Mouse (Mus musculus): ENCODE results near the gene Dnajc22.
A peak's percentile ranks its signal among the peaks of the same experiment; 100 is the strongest.
"Not testable (repeated sequence)": the region's sequence is repeated elsewhere in the genome, so short reads cannot be mapped to it uniquely, and the experiment has no call there.

The Dnajc22 gene

DNA sequence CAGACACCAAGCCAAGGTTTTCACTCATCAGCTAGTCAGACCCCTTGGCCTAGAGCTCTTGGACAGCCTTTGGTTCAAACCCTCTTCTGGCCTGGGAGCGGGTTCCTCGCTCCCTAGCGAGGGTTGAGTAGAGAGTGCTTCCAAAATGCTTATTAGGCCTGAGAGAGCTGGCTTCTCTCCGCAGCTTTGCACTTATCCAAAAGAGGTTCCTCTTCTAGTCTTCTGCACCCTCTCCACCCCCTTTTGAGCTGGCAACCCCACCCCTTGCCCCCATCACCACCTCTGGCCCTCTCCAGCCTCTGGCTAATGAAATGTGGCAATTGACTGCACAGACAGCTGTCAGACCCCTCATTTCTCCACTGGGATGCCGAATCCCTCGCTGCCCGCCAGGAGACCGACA lies at the start of gene Dnajc22:
TSS of gene Dnajc22 (plus strand) at position 301 of the 400 bp plus-strand sequence.
- DNase-seq: no peak

DNA sequence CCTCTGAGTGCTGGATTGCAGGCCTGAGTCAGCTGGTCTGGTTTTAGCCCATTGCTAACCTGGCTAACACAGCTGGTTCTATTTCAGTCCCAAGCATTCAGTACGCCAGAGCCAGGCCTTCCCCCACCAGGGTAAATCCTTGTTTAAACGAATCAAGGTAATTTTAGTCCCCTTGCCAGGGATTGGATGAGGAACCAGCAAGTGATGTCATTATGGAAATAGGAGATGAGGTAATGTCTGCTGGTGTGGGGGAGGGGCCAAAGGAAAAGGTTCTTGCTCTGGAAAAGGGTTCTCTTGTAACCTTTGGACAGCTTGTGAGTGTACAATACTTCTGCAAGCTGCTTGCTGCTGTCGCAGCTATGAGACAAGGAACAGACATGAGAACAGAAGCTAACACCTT lies 48.1 kb upstream of the Dnajc22 start:
- DNase-seq: no peak

DNA sequence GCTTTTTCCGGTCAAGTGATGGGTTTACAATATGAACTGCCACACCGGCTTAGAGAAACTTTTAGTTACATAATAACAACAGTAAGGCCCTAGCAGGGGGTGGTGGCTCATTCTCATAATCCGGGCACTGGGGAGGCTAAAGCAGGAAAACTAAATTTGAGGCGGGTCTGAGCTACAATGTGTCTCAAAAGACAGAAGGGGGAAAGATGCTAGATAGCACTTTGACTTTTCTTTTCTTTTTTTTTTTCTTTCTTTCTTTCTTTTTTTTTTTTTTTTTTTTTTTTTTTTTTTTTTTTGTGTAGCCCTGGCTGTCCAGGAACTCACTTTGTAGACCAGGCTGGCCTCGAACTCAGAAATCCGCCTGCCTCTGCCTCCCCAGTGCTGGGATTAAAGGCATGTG lies 47.2 kb upstream of the Dnajc22 start:
- not testable (repeated sequence) for DNase-seq

DNA sequence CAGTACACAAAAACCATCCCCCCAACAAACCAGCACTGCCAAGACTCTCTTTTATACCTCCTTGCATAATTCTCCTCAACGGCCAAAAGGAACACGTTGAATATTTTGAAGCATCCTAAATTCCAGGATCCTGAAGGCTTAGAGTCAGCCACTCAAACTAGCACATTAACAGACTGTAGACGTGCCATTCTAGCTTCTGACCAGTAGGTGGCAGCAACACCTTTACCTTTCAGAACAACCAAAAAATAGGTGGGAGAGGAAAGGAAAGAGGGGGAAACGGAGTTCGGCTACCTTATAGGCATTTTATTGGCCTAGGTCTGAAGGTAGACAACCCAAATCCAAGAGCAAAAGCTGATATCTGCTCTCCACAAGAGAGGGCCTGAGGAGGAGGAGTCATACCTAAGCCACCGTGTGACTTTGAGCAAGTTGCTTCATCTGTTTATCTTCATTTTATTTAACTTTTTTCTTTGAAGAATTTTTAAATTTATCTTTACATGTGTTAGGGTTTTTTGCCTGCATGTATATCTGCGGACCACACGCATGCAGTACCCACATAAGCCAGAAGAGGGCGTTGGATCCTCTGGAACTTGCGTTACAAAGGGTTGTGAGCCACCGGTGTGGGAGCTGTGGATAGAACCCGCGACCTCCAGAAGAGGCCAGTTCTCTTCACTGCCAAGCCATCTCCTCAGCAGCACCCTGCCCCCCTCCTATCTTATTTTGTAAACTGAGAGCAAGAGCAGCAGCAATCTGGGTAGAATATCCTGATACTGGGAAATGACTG lies 43.3 kb upstream of the Dnajc22 start:
- peak; percentile 61 to 69 for DNase-seq

DNA sequence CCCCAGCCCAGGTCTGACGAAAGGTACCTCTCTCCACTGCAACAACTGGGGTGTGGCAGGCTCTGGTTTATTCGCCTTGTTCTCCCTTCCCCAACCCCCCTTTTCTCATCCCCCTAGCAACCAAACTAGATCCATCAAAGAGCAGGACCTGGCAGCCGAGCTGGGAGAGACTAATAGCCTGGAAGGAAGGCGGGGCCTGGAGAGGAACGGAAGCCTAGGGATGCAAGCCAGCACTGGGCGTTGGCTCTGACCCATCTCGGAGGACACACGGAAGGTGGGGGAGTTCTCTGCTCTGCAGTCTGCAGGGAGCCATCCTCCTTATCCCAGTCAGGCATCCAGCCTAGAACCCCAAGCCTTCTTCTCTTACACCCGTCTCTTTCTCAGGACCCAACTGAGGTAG lies 39.6 kb upstream of the Dnajc22 start:
- no peak for DNase-seq

DNA sequence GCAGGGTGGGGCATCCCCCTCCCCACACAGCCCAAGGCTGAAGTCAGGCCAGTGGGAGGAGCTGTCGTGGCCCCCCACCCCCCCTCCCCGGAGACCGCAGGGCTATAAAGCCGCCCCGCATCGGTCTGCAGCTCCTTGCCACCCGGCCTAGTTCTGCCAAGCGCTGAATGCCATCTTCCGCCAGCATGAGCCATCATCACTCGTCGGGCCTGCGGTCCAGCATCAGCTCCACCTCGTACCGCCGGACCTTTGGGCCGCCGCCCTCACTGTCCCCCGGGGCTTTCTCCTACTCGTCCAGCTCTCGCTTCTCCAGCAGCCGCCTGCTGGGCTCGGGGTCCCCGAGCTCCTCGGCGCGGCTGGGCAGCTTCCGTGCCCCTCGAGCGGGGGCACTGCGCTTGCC lies 37.9 kb upstream of the Dnajc22 start, which contains the start of gene Prph:
TSS of gene Prph (plus strand) at position 135 of the 400 bp plus-strand sequence.
- DNase-seq: no peak

DNA sequence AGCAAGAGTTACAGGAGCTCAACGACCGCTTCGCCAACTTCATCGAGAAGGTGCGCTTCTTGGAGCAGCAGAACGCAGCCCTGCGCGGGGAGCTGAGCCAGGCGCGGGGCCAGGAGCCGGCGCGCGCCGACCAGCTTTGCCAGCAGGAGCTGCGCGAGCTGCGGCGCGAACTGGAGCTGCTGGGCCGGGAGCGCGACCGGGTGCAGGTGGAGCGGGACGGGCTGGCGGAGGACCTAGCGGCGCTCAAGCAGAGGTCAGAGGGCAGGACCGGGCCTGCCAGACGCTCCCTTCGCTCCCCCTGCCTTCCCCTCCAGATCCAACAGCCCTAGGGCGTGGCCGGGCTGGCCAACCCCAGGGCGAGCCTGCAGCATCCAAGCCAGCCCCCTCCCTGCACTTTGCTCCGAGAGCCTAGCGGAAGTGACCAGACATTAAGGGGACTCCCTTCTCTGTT lies 37.4 kb upstream of the Dnajc22 start:
- DNase-seq: peak; percentile 26 to 53

DNA sequence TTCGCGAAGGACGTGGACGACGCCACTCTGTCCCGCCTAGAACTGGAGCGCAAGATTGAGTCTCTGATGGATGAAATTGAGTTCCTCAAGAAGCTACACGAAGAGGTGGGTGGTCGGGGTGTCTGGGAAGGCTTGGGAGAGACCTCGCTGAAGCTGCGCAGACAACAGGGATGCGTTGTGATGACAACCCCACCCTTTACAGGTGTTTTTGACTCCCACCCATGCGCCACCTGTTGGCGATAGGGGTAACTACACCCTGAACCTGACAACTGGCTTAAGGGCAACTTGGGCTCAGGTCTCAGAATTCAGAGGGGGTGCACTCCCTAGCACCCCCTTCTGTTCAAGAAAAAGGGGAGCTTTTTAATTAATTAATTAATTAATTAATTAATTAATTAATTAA lies 36.6 kb upstream of the Dnajc22 start:
- DNase-seq: peak; percentile 31 to 39

DNA sequence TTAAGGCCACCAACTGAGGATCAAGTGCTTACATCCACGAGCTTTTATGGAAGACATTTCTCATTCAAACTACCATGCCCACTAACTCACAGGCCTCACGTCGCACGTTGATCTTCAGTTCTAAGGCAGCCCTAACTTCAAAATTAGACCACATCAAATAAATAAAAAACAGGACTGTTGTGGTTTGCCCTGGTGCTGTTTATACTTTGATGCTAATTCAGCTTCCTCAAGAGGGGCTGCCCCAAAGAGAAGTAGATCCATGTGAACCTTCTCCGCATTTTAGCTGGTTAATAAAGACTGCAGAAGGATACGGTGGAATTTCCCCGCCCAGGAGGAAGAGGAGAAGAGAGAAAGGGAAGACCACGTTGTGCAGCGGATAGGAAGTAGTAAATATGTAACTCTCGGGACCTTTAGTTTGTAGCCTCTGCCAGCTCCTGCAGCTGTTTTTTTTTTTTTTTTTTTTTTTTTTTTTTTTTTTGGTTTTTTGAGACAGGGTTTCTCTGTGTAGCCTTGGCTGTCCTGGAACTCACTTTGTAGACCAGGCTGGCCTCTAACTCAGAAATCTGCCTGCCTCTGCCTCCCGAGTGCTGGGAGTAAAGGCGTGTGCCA lies 27.3 kb upstream of the Dnajc22 start:
- no peak for DNase-seq

DNA sequence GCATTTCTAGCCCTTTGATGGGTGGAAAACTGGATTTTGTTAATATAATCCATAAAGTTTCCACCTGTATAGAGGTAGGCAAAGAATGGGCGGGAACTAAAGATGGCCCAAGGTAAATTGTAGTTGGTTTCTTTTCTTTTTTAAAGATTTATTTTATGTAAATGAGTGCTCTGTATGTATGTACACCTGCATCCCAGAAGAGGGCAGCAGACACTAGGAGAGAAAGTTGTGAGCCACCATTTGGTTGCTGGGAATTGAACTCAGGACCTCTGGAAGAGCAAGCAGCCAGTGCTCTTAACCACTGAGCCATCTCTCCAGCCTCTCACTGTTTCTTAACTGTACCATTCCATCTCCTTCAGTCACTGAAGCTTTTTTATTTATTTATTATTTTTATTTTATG lies 21.0 kb upstream of the Dnajc22 start:
- DNase-seq: no peak

DNA sequence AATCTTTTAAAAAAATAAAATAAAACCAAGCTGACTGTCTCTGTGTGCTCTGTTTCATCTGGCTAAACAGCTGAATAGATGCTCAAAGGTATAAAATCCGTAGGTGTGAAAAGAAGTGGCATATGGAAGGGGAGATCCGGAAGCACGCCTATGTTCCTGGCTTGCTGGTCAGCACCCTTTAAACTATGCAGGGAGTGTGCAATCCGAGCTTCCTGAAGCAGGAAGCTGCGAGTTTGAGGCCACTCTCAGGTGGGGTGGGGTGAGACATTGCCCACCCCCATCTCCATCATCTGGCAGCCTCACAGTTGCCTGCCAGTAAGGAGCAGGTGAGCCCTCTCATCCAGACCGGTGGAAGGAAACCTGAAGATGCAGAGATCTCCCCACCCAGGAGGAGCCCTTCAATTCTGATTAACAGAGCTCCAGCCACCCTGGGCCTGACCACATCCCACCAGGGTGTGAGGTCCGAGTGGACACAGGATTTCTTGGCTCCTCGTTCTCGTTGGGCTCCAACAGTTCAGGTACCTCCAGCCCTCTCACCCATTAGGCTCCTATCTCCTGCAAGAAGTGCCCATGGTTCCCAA lies 18.9 kb upstream of the Dnajc22 start, which contains the start of gene Troap:
TSS of gene Troap (plus strand) at position 557 of the 581 bp plus-strand sequence.
- DNase-seq: no peak

DNA sequence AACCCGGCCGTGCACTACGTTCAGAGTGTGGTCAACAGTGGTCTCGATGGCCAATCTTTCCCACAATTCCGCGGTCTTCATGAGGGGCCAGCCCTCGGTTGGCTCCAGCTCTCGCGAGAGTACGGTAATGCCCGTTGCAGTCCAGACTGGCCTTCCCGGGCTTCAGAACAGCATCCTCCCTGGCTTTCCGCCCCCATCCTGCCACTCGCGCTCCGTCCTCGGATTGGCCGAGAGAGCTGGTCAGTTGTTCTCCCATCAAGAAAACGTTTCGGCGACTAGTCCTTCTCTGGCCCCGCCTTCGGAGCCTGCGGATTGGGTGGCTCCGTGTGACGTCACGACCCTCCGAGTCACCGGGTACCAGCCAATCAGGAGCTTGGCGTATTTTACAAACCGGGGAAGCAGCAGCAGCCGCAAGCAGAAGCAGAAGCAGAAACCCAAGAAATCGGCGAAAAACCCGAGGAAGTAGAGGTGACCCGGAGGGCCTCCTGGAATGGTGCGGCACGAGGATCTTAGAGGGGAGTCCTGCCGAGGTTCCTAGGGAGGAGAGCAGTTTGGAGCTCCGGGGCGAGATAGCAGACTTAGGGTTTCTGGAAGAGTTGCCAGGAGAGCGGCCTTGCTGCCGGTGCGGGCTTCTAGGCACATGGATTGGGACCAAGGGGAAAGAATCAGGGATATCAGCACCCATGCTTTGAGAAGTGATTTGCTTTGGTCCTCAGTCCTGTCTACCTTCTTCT lies 18.2 kb upstream of the Dnajc22 start:
- DNase-seq: peak; percentile 99

DNA sequence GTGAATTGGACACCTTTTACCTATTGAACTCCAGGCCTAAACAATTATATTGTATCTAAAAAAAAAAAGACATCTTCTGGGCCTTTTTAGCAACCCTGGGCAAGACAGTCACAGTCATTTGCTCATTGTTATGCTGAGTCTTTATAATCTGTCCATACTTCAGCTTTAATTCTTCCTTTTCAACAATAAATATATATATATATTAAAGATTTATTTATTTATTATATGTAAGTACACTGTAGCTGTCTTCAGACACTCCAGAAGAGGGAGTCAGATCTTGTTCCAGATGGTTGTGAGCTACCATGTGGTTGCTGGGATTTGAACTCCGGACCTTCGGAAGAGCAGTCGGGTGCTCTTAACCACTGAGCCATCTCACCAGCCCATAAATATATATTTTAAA lies 17.0 kb upstream of the Dnajc22 start:
- DNase-seq: not testable (repeated sequence)

DNA sequence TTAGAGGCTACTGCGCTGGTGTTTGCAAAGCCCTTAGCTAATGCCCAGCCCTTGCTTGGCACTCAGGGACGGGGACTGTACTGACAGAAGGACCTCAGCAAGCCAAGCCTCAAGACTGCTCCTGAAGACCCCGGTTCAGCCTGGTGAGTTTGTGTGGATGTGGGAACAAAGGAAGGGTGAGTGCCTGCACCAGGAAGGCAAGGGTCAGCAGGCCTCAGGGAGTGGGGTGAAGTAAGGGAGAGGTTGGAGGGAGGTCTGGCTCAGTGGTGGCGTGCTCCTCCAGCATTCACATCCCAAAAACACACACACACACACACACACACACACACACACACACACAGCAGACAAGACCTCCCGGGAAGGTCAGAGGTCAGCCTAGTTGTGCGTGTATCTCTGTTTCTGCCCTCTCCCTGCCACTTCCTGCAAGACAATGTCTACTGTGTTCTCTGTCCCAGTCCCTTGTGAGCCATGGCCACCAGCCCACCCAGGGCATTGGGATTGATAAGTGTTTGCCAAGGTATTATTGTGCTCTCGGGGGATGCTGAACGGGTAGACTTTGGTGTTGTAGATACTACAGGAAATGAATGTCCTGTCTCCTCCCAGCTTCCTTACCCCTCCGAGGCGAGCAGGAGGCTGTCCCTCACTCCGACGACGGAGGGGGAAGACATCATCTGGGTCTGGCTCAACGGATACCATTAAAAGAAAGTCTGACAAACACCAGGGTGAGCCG lies 14.6 kb upstream of the Dnajc22 start:
- DNase-seq: no peak

DNA sequence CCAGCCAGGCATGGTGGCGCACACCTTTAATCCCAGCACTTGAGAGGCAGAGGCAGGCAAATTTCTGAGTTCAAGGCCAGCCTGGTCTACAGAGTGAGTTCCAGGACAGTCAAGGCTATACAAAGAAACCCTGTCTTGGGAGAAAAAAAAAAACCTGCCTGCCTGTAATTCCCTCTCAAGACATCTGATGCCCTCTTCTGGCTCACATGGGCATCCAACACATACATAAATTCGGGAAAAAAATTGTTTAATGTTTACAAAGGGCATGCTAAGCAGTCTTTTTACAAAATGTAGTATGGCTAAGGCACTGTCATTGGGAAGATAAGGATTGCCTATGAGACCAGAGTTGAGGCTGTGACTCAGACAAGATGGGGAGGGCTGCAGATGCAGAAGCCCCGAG lies 13.2 kb upstream of the Dnajc22 start:
- no peak for DNase-seq

DNA sequence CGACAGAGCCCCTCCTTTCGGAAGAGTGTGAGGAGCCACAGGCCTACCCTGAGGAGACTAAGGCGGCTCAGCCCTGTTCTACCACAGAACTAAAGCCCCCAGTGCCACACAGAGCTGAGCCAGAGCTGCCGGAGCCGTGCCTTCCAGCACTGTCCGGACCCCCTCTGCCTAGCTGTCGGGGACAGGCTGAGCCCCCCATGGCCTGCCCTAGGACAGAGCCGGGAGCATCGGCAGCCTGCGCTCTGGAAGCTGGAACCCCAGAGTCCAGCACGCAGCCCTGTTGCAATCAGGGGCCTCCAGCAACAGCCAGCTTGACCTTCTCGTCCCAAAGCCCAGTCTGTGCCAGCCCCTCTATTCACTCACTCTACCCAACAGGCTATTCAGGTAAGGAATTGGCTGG lies 10.6 kb upstream of the Dnajc22 start:
- DNase-seq: no peak

DNA sequence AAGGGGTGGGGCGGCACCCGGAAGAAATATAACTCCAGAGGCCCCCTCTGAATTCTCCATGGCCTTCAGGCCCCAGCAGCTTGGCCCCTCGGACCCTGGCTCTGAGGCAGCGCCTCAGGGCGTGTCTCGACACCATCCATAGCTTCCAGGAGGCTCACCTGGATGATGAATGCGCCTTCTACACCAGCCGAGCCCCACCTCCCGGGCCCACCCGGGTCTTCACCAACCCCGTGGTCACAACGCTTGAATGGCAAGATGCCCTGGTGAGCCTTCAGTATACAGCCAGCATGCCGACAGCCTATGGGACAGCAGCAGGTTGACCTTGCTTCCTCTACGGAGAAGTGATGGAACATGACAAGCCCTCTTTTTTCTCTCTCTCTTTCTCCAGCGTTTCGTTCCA lies 10.1 kb upstream of the Dnajc22 start:
- no peak for DNase-seq

DNA sequence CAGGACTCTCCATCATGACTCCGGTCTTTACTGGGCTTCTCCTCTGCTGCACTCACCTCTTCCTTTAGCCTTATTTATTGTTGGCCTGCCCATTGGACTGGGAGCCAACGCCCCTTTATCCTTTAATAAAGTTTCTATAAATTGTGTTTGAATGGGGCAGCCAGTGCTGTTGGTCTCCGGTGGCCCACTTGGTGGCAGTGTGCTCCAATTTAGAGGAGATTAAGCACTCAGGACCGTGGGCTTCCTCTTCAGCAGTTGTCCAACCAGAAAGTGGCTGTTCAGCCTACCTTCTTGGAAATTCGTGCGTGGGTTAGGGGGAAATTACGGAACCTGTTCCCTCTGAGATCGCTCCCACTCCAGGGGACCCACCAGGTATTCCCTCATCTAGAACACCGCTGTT lies 9.7 kb upstream of the Dnajc22 start:
- peak; percentile 34 for DNase-seq

DNA sequence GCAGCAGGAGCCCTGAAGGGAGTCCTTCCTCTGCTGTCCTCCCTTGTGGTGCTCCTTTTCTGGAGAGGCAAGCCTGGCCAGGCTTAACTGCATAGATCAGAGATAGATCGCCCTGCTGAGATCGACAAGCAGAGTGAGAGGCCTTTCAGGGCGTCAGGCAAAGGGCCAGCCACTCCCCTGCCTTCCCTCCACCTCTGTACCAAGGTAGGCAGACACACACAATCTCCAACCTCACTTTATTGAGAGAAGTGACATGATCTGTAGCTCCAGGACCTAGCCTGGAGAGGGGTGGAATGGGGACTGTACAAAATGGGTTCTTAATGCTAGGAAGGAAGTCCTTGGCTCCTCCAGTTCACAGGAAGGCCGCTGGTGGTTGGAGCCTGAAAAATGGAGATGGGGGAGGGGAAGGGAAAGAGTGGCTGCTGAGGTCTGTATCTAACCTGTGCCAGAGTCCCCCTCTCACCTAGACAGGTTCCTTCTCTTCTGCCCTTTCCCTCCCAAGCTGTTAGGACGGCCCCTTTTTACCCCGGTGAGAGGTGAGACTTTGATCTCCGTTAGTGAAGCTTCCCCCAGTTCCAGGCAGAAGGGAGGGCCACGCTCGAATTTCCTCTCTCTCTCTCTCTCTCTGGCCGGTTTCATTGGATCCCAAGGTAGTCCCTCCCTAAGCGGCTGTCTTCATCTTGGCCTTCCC lies 9.0 kb upstream of the Dnajc22 start:
- DNase-seq: no peak

DNA sequence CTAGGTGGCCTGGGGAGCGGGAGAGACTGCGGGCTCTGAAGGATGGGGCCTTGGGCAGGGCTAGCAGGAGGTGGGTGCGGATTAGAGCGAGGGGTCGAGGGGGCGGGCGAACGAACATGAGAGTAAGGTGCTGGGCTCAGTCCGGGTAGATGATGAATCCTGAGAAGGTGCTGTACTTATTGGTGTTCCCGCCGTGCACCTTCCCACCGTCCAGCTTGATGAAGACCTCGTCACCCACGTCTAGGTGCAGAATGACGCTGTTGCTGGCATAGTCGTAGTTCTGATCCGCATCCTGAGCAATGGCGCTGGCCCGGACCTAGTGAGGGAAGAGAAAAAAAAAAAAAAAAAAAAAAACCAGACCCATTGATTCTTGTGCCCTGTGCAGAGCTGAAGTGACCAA lies 8.4 kb upstream of the Dnajc22 start:
- no peak for DNase-seq

DNA sequence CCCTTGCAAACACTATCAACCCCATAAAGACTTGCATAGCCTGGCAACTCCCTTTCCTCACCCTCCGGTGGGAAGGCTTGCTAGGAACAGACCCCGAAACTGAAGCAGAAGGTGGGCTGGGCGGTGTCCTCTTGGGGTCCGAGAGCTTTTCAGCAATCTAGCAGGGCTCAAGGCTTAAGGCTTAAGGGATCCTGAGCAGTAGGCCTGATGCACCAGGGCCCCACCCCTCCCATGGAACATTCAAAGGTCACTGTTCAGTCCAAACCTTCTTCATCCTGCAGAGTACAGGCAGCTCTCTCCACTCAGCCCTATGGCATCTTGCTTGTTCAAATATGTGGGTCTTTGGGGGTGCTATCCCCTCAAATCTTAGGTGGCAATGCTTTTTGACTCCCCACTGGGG lies 7.0 kb upstream of the Dnajc22 start:
- DNase-seq: no peak
